17 mouse cellular contexts compared by ENCODE assay signal in genomic region chr7:63189647-63190534, GRCm38 (mm10). TPM values are rescaled to one million over a fixed set of nuclear protein-coding genes. Genes with fewer than 3 reads are reported as not detected.
DNase-seq lines count a peak whose midpoint lies in the region; ATAC-seq and TF ChIP-seq lines count a peak whose summit lies in the region.
"Had no signal": no experiment of that assay in that cellular context is flagged by ENCODE, and none has a peak within 500 bp of the region (broad histone marks: within the 10 kb centered on the region; RNA-seq: fewer than 3 reads in every experiment).

No protein-coding gene starts in this region.

- TF ChIP-seq CTCF in heart, adult 2 months (IDR thresholded peaks at IDR 0.05): no peak
- TF ChIP-seq CTCF in lung, postnatal 0 days (IDR thresholded peaks at IDR 0.05): no peak

- H3K4me3 ChIP-seq in hindbrain, embryonic 11.5 days (ENCODE audit: low read depth, low read length): no peak overlapping the region
- no peak overlapping the region for H3K4me3 ChIP-seq in midbrain, embryonic 14.5 days (replicated peaks; ENCODE audit: low read depth, low read length)
- no peak overlapping the region for H3K4me3 ChIP-seq in heart, adult 2 months
- no peak overlapping the region for H3K4me3 ChIP-seq in lung, postnatal 0 days (ENCODE audit: low read depth, low read length)
- H3K4me3 ChIP-seq: embryonic facial prominence, embryonic 15.5 days; heart, embryonic 13.5 days; kidney, embryonic 15.5 days; limb, embryonic 10.5 days; liver, embryonic 13.5 days had no signal

- peak; percentile 91 for ATAC-seq in hindbrain, embryonic 11.5 days (ENCODE audit: low FRiP score)
- no peak for ATAC-seq in midbrain, embryonic 14.5 days (ENCODE audit: low FRiP score, low TSS enrichment)
- ATAC-seq in lung, postnatal 0 days: no peak

- no peaks in the 10 kb centered on the region for H3K4me1 ChIP-seq in hindbrain, embryonic 11.5 days (replicated peaks; ENCODE audit: control insufficient read depth, insufficient read depth, low read length)
- H3K4me1 ChIP-seq in midbrain, embryonic 14.5 days (ENCODE audit: control insufficient read depth, insufficient read depth, low read length): 0 out of 2 replicates have a peak, but pooled peaks cover 2% of the 10 kb centered on the region
- H3K4me1 ChIP-seq in heart, adult 2 months (ENCODE audit: control insufficient read depth, insufficient read depth, low read length): no peaks in the 10 kb centered on the region
- no peaks in the 10 kb centered on the region for H3K4me1 ChIP-seq in lung, postnatal 0 days (ENCODE audit: insufficient read depth, low read depth, low read length)
- H3K4me1 ChIP-seq: embryonic facial prominence, embryonic 15.5 days; heart, embryonic 13.5 days; kidney, embryonic 15.5 days; limb, embryonic 10.5 days; liver, embryonic 13.5 days had no signal

- 76% methylated on average over 13 of the region's 13 CpGs for WGBS in hindbrain, embryonic 11.5 days
- 68% methylated on average over 13 of the region's 13 CpGs for WGBS in midbrain, embryonic 14.5 days
- WGBS in heart, adult 2 months: 82% methylated on average over 13 of the region's 13 CpGs
- 84% methylated on average over 13 of the region's 13 CpGs for WGBS in lung, postnatal 0 days

- no peak overlapping the region for H3K4me2 ChIP-seq in hindbrain, embryonic 11.5 days (replicated peaks; ENCODE audit: low read depth, low read length)
- no peak overlapping the region for H3K4me2 ChIP-seq in midbrain, embryonic 14.5 days (ENCODE audit: low read length)
- no peak overlapping the region for H3K4me2 ChIP-seq in lung, postnatal 0 days (replicated peaks; ENCODE audit: low read depth, low read length)
- H3K4me2 ChIP-seq: embryonic facial prominence, embryonic 15.5 days; heart, embryonic 13.5 days; kidney, embryonic 15.5 days; liver, embryonic 13.5 days had no signal

- no peaks in the 10 kb centered on the region for H3K9me3 ChIP-seq in hindbrain, embryonic 11.5 days (ENCODE audit: control insufficient read depth, low read length)
- H3K9me3 ChIP-seq in midbrain, embryonic 14.5 days (ENCODE audit: control insufficient read depth, low read length): no peaks in the 10 kb centered on the region
- no peaks in the 10 kb centered on the region for H3K9me3 ChIP-seq in lung, postnatal 0 days (ENCODE audit: low read length)
- H3K9me3 ChIP-seq: embryonic facial prominence, embryonic 15.5 days; heart, embryonic 13.5 days; kidney, embryonic 15.5 days; limb, embryonic 10.5 days; liver, embryonic 13.5 days had no signal

- H3K79me2 ChIP-seq in heart, adult 2 months (replicated peaks; ENCODE audit: control insufficient read depth, insufficient read depth, low read length): no peaks in the 10 kb centered on the region

- no peaks in the 10 kb centered on the region for H3K36me3 ChIP-seq in hindbrain, embryonic 11.5 days (ENCODE audit: control insufficient read depth, insufficient read depth, low read length)
- H3K36me3 ChIP-seq in midbrain, embryonic 14.5 days (ENCODE audit: control insufficient read depth, insufficient read depth, low read length): no peaks in the 10 kb centered on the region
- no peaks in the 10 kb centered on the region for H3K36me3 ChIP-seq in heart, adult 2 months (ENCODE audit: control insufficient read depth, insufficient read depth, low read length)
- no peaks in the 10 kb centered on the region for H3K36me3 ChIP-seq in lung, postnatal 0 days (ENCODE audit: insufficient read depth, low read length)
- H3K36me3 ChIP-seq: embryonic facial prominence, embryonic 15.5 days; heart, embryonic 13.5 days; kidney, embryonic 15.5 days; limb, embryonic 10.5 days; liver, embryonic 13.5 days had no signal

- peak overlapping the region; percentile 74 for H3K27ac ChIP-seq in hindbrain, embryonic 11.5 days (ENCODE audit: low read depth, low read length)
- H3K27ac ChIP-seq in midbrain, embryonic 14.5 days (replicated peaks; ENCODE audit: low read depth, low read length): no peak overlapping the region; the same call in 1 of the 2 replicates
- H3K27ac ChIP-seq in heart, adult 2 months: no peak overlapping the region
- H3K27ac ChIP-seq in lung, postnatal 0 days (ENCODE audit: low read length): no peak overlapping the region
- H3K27ac ChIP-seq: embryonic facial prominence, embryonic 15.5 days; heart, embryonic 13.5 days; kidney, embryonic 15.5 days; limb, embryonic 10.5 days; liver, embryonic 13.5 days had no signal

- TF ChIP-seq EP300 in heart, adult 2 months (IDR thresholded peaks at IDR 0.05; ENCODE audit: insufficient read depth, low read depth, low read length): no peak
- no peak for TF ChIP-seq EP300 in lung, postnatal 0 days (IDR thresholded peaks at IDR 0.05)

- DNase-seq in Muller cell, postnatal 12 days (ENCODE audit: inconsistent ontology term): peak; percentile 24
- DNase-seq in brain, adult 2 months (ENCODE audit: low read depth, low spot score): peak; percentile 49
- peak; percentile 27 for DNase-seq in hindbrain, embryonic 11.5 days (ENCODE audit: low spot score)
- peak; percentile 19 for DNase-seq in midbrain, embryonic 14.5 days
- DNase-seq in heart, adult 2 months: no peak
- DNase-seq in thymus, postnatal 36 days: no peak
- DNase-seq in cerebellum, adult 9-10 months: no peak
- DNase-seq in lung, postnatal 0 days (ENCODE audit: low spot score): no peak
- DNase-seq: cerebellum, adult 9-11 months; liver, embryonic 13.5 days; lung, postnatal 36 days; spleen, adult 18-20 months; thymus, postnatal 4 days had no signal

- H3K9ac ChIP-seq in hindbrain, embryonic 11.5 days (ENCODE audit: low read depth, low read length): no peak overlapping the region
- no peak overlapping the region for H3K9ac ChIP-seq in midbrain, embryonic 14.5 days (replicated peaks; ENCODE audit: low read length)
- H3K9ac ChIP-seq in heart, adult 2 months (ENCODE audit: low read depth, low read length): no peak overlapping the region
- no peak overlapping the region for H3K9ac ChIP-seq in lung, postnatal 0 days (replicated peaks; ENCODE audit: low read depth)
- H3K9ac ChIP-seq: embryonic facial prominence, embryonic 15.5 days; heart, embryonic 13.5 days; kidney, embryonic 15.5 days; liver, embryonic 13.5 days had no signal

- intact Hi-C loops in heart, adult 2 months (cut with DNase I): no loop called here

- H3K27me3 ChIP-seq in hindbrain, embryonic 11.5 days (ENCODE audit: control insufficient read depth, insufficient read depth, low read length): no peaks in the 10 kb centered on the region
- H3K27me3 ChIP-seq in midbrain, embryonic 14.5 days (ENCODE audit: control insufficient read depth, insufficient read depth, low read length): no peaks in the 10 kb centered on the region
- H3K27me3 ChIP-seq in heart, adult 2 months (ENCODE audit: control insufficient read depth, insufficient read depth, low read length): no peaks in the 10 kb centered on the region
- no peaks in the 10 kb centered on the region for H3K27me3 ChIP-seq in lung, postnatal 0 days (replicated peaks; ENCODE audit: insufficient read depth, low read length)
- H3K27me3 ChIP-seq: embryonic facial prominence, embryonic 15.5 days; heart, embryonic 13.5 days; kidney, embryonic 15.5 days; liver, embryonic 13.5 days had no signal

- TF ChIP-seq POLR2A in heart, adult 2 months (IDR thresholded peaks at IDR 0.05; ENCODE audit: insufficient read depth, low read depth, low read length): no peak

RNA-seq across cellular contexts. Expression of gene Chrna7, which starts 22.5 kb away (rescaled TPM):
- polyA plus RNA-seq in hindbrain, embryonic 11.5 days (2014; fragmentation: Nextera tagmentation; extraction: Ambion mirVana): 8.0 and 8.5 TPM in 2 replicates
- polyA plus RNA-seq in midbrain, embryonic 14.5 days (2014; fragmentation: Nextera tagmentation; extraction: Ambion mirVana): 4.4 and 4.9 TPM in 2 replicates
- total RNA-seq in heart, adult 2 months (2021): not detected
- polyA plus RNA-seq in heart, adult 2 months (2012; rRNA removed): 0.06 and 0.09 TPM in 2 replicates
- 0.05 and 0.06 TPM in 2 replicates for polyA plus RNA-seq in lung, postnatal 0 days (2015; fragmentation: Nextera tagmentation; extraction: Ambion mirVana)

Comparison
In these comparisons a context has a peak if more than half of its experiments do, and no peak if none do; other contexts are left out.
1. DNase-seq: peak in Muller cell, postnatal 12 days (single experiment), brain, adult 2 months (single experiment), hindbrain, embryonic 11.5 days (single experiment) and midbrain, embryonic 14.5 days (single experiment); none in heart, adult 2 months (0 of 2), thymus, postnatal 36 days (0 of 2), cerebellum, adult 9-10 months (single experiment) and lung, postnatal 0 days (single experiment).